8 mouse cellular contexts compared by ENCODE assay signal in genomic region chr19:42128052-42128740, GRCm38 (mm10). TPM values are rescaled to one million over a fixed set of nuclear protein-coding genes. Genes with fewer than 3 reads are reported as not detected.
DNase-seq lines count a peak whose midpoint lies in the region; ATAC-seq and TF ChIP-seq lines count a peak whose summit lies in the region.

No protein-coding gene starts in this region.

- intact Hi-C loops in heart, postnatal 36 days (cut with DNase I) = loop anchor here (2.0 kb wide), 2 partner anchors 15 to 37 kb away; partner anchors contain the start of gene Pi4k2a
- intact Hi-C loops in gastrocnemius, postnatal 36 days (cut with DNase I) = no loop called here

- peak overlapping the region; percentile 98 for H3K4me2 ChIP-seq in heart, embryonic 16.5 days (ENCODE audit: low read depth, low read length)
- peak overlapping the region; percentile 99 for H3K4me2 ChIP-seq in forebrain, embryonic 16.5 days (ENCODE audit: low read length)

- peak overlapping the region; percentile 86 for H3K27ac ChIP-seq in heart, embryonic 16.5 days (ENCODE audit: low read length)
- peak overlapping the region; percentile 72 for H3K27ac ChIP-seq in ES-Bruce4 (ENCODE audit: insufficient read depth, low read length)
- peak overlapping the region; percentile 49; the same call in 1 of the 2 replicates for H3K27ac ChIP-seq in forebrain, embryonic 16.5 days (ENCODE audit: low read length)

- no peak for TF ChIP-seq EP300 in ES-Bruce4 (IDR thresholded peaks at IDR 0.05; ENCODE audit: insufficient read depth, low read depth, low read length)

- no peak for TF ChIP-seq CTCF in ES-Bruce4 (IDR thresholded peaks at IDR 0.05; ENCODE audit: low read depth, low read length)

- DNase-seq in heart, postnatal 36 days = no peak
- peak; percentile 20 for DNase-seq in lung, postnatal 25 days (ENCODE audit: low spot score)
- no peak for DNase-seq in adrenal gland, postnatal 10 days
- no peak for DNase-seq in gastrocnemius, postnatal 36 days
- no peak for DNase-seq in left cerebral cortex, adult 11 months (ENCODE audit: low spot score)

- peak overlapping the region; percentile 88 for H3K9ac ChIP-seq in heart, embryonic 16.5 days (ENCODE audit: low read length)
- peak overlapping the region; percentile 86 for H3K9ac ChIP-seq in ES-Bruce4 (ENCODE audit: low read depth, poor library complexity, severe bottlenecking)
- peak overlapping the region; percentile 76 for H3K9ac ChIP-seq in forebrain, embryonic 16.5 days (replicated peaks; ENCODE audit: low read depth, low read length)

- no peaks in the 10 kb centered on the region for H3K9me3 ChIP-seq in heart, embryonic 16.5 days (replicated peaks; ENCODE audit: control insufficient read depth, low read length)
- H3K9me3 ChIP-seq in ES-Bruce4 (replicated peaks; ENCODE audit: control insufficient read depth, insufficient read depth, low read length, poor library complexity, severe bottlenecking) = no peaks in the 10 kb centered on the region
- H3K9me3 ChIP-seq in forebrain, embryonic 16.5 days (ENCODE audit: control insufficient read depth, low read length) = no peaks in the 10 kb centered on the region

- H3K4me3 ChIP-seq in heart, embryonic 16.5 days (ENCODE audit: low read length) = peak overlapping the region; percentile 78
- peak overlapping the region; percentile 90 for H3K4me3 ChIP-seq in ES-Bruce4 (ENCODE audit: low read depth, low read length)
- peak overlapping the region; percentile 73 for H3K4me3 ChIP-seq in forebrain, embryonic 16.5 days (replicated peaks; ENCODE audit: low read length)

- peaks cover 9% of the 10 kb centered on the region for H3K36me3 ChIP-seq in heart, embryonic 16.5 days (ENCODE audit: control insufficient read depth, insufficient read depth)
- H3K36me3 ChIP-seq in ES-Bruce4 (ENCODE audit: control insufficient read depth, insufficient read depth, low read length, poor library complexity, severe bottlenecking) = peaks cover 13% of the 10 kb centered on the region
- H3K36me3 ChIP-seq in forebrain, embryonic 16.5 days (ENCODE audit: control insufficient read depth, insufficient read depth) = 0 out of 2 replicates have a peak, but pooled peaks cover under 1% of the 10 kb centered on the region

- no peaks in the 10 kb centered on the region for H3K27me3 ChIP-seq in heart, embryonic 16.5 days (ENCODE audit: control insufficient read depth, insufficient read depth, low read length)
- no peaks in the 10 kb centered on the region for H3K27me3 ChIP-seq in ES-Bruce4 (ENCODE audit: control insufficient read depth, insufficient read depth, low read length, poor library complexity, severe bottlenecking)
- H3K27me3 ChIP-seq in forebrain, embryonic 16.5 days (replicated peaks; ENCODE audit: control insufficient read depth, insufficient read depth, low read length) = no peaks in the 10 kb centered on the region; the same call in 1 of the 2 replicates

- no peak for ATAC-seq in heart, embryonic 16.5 days (replicated peaks; ENCODE audit: extremely low read depth, insufficient read depth, low FRiP score)
- no peak for ATAC-seq in forebrain, embryonic 16.5 days

- TF ChIP-seq POLR2A in ES-Bruce4 (IDR thresholded peaks at IDR 0.05; ENCODE audit: insufficient read depth, low read length) = no peak

- WGBS in heart, embryonic 16.5 days = 6% methylated on average over 23 of the region's 23 CpGs
- 4% methylated on average over 23 of the region's 23 CpGs for WGBS in forebrain, embryonic 16.5 days

- H3K4me1 ChIP-seq in heart, embryonic 16.5 days (ENCODE audit: control insufficient read depth, insufficient read depth, low read length) = peaks cover 32% of the 10 kb centered on the region
- peaks cover 8% of the 10 kb centered on the region for H3K4me1 ChIP-seq in ES-Bruce4 (ENCODE audit: control insufficient read depth, insufficient read depth, low read length)
- H3K4me1 ChIP-seq in forebrain, embryonic 16.5 days (replicated peaks; ENCODE audit: control insufficient read depth, insufficient read depth, low read length) = peaks cover 17% of the 10 kb centered on the region

RNA-seq across cellular contexts. Expression of gene Avpi1, which starts 0.7 kb away (rescaled TPM):
- polyA plus RNA-seq in heart, embryonic 16.5 days (2015; fragmentation: Nextera tagmentation; extraction: Ambion mirVana) = 33.4 and 37.2 TPM in 2 replicates
- total RNA-seq in heart, postnatal 36 days (2021) = 10 to 100 TPM; 11.0 to 11.3 TPM
- polyA plus RNA-seq in ES-Bruce4 (2011; ENCODE audit: insufficient read depth, insufficient read length, low read depth, missing spikeins) = 44.7 and 49.2 TPM in 2 replicates
- polyA plus RNA-seq in forebrain, embryonic 16.5 days (2015; fragmentation: Nextera tagmentation; extraction: Ambion mirVana) = 7.4 and 7.5 TPM in 2 replicates
- total RNA-seq in adrenal gland, postnatal 10 days (2021) = 10 to 100 TPM; 15.9 to 33.2 TPM
- total RNA-seq in gastrocnemius, postnatal 36 days (2021) = 10 to 100 TPM in 1 of 2 experiments, 1 to 10 TPM in 1; 7.5 to 10.5 TPM

RNA-seq across cellular contexts. Expression of gene Marveld1, which starts 19.0 kb away (rescaled TPM):
- polyA plus RNA-seq in heart, embryonic 16.5 days (2015; fragmentation: Nextera tagmentation; extraction: Ambion mirVana) = 7.3 TPM in 2 replicates
- total RNA-seq in heart, postnatal 36 days (2021) = 10 to 100 TPM; 22.2 to 24.0 TPM
- polyA plus RNA-seq in ES-Bruce4 (2011; ENCODE audit: insufficient read depth, insufficient read length, low read depth, missing spikeins) = 15.0 and 17.7 TPM in 2 replicates
- polyA plus RNA-seq in forebrain, embryonic 16.5 days (2015; fragmentation: Nextera tagmentation; extraction: Ambion mirVana) = 1.5 and 2.0 TPM in 2 replicates
- total RNA-seq in adrenal gland, postnatal 10 days (2021) = 10 to 100 TPM; 42.0 to 46.4 TPM
- total RNA-seq in gastrocnemius, postnatal 36 days (2021) = 1 to 10 TPM; 5.3 to 6.9 TPM

RNA-seq across cellular contexts. Expression of gene Zfyve27, which starts 35.6 kb away (rescaled TPM):
- 22.8 and 25.1 TPM in 2 replicates for polyA plus RNA-seq in heart, embryonic 16.5 days (2015; fragmentation: Nextera tagmentation; extraction: Ambion mirVana)
- 10 to 100 TPM; 25.6 to 25.8 TPM for total RNA-seq in heart, postnatal 36 days (2021)
- polyA plus RNA-seq in ES-Bruce4 (2011; ENCODE audit: insufficient read depth, insufficient read length, low read depth, missing spikeins) = 24.4 and 25.0 TPM in 2 replicates
- polyA plus RNA-seq in forebrain, embryonic 16.5 days (2015; fragmentation: Nextera tagmentation; extraction: Ambion mirVana) = 65.4 and 78.7 TPM in 2 replicates
- total RNA-seq in adrenal gland, postnatal 10 days (2021) = 10 to 100 TPM; 36.9 to 52.9 TPM
- total RNA-seq in gastrocnemius, postnatal 36 days (2021) = 10 to 100 TPM; 11.4 to 12.6 TPM

RNA-seq across cellular contexts. Expression of gene Pi4k2a, which starts 37.9 kb away (rescaled TPM):
- polyA plus RNA-seq in heart, embryonic 16.5 days (2015; fragmentation: Nextera tagmentation; extraction: Ambion mirVana) = 8.5 and 14.3 TPM in 2 replicates
- 10 to 100 TPM; 19.6 to 25.4 TPM for total RNA-seq in heart, postnatal 36 days (2021)
- 27.2 and 30.4 TPM in 2 replicates for polyA plus RNA-seq in ES-Bruce4 (2011; ENCODE audit: insufficient read depth, insufficient read length, low read depth, missing spikeins)
- 28.8 and 31.9 TPM in 2 replicates for polyA plus RNA-seq in forebrain, embryonic 16.5 days (2015; fragmentation: Nextera tagmentation; extraction: Ambion mirVana)
- 10 to 100 TPM; 37.0 to 41.3 TPM for total RNA-seq in adrenal gland, postnatal 10 days (2021)
- 10 to 100 TPM; 11.0 to 14.1 TPM for total RNA-seq in gastrocnemius, postnatal 36 days (2021)

RNA-seq across cellular contexts. Expression of gene Morn4, which starts 42.0 kb away (rescaled TPM):
- 9.1 and 10.6 TPM in 2 replicates for polyA plus RNA-seq in heart, embryonic 16.5 days (2015; fragmentation: Nextera tagmentation; extraction: Ambion mirVana)
- 1 to 10 TPM; 2.5 to 2.9 TPM for total RNA-seq in heart, postnatal 36 days (2021)
- 18.8 and 19.6 TPM in 2 replicates for polyA plus RNA-seq in ES-Bruce4 (2011; ENCODE audit: insufficient read depth, insufficient read length, low read depth, missing spikeins)
- polyA plus RNA-seq in forebrain, embryonic 16.5 days (2015; fragmentation: Nextera tagmentation; extraction: Ambion mirVana) = 181 and 182 TPM in 2 replicates
- total RNA-seq in adrenal gland, postnatal 10 days (2021) = 1 to 10 TPM; 6.5 to 9.7 TPM
- total RNA-seq in gastrocnemius, postnatal 36 days (2021) = 1 to 10 TPM; 2.1 to 2.6 TPM
